Mouse (Mus musculus) CD4-positive, CD25-positive, alpha-beta regulatory T cell, adult 9 weeks (primary cell): ENCODE results near the gene Olfr1346. TPM values are rescaled to one million over a fixed set of nuclear protein-coding genes. Genes with fewer than 3 reads are reported as not detected.

Source experiments
- polyA plus RNA-seq: library from polyadenylated mRNA; unstranded; fragments of 100-300 nt; shearing (Covaris generic); gene quantifications from one replicate; pipeline ENCODE4 v1.2.1, GENCODE M21; 2017

Gene Olfr1346
- polyA plus RNA-seq: not detected

GRCm38 (mm10) chr7:6466951-6467350, at the start of gene Olfr1346:
Gene Olfr1346, plus strand, starts transcription at chr7:6467101.

GRCm38 (mm10) chr7:6438388-6438787, 28.5 kb upstream of the Olfr1346 start, which contains the start of gene Olfr1344:
Gene Olfr1344, plus strand, starts transcription at chr7:6438688.

GRCm38 (mm10) chr7:6455868-6456267, 11.0 kb upstream of the Olfr1346 start, which contains the start of gene Olfr1336:
Gene Olfr1336, plus strand, starts transcription at chr7:6456168.

GRCm38 (mm10) chr7:6486841-6487240, 19.9 kb downstream of the Olfr1346 start, which contains the start of gene Olfr5:
Gene Olfr5, minus strand, starts transcription at chr7:6486941.

GRCm38 (mm10) chr7:6499655-6500054, 32.8 kb downstream of the Olfr1346 start, which contains the start of gene Olfr1347:
Gene Olfr1347, minus strand, starts transcription at chr7:6499755.

GRCm38 (mm10) chr7:6508648-6509047, 41.7 kb downstream of the Olfr1346 start, which contains the start of gene Olfr1348:
Gene Olfr1348, minus strand, starts transcription at chr7:6508748.

GRCm38 (mm10) chr7:6522850-6523249, 55.9 kb downstream of the Olfr1346 start, which contains the start of gene Olfr1349:
Gene Olfr1349, minus strand, starts transcription at chr7:6522950.

Other genes with a start within 250 kb of the Olfr1346 start
- gene Zscan5b, start 244.8 kb upstream of the Olfr1346 start, polyA plus RNA-seq: not detected
- not detected for gene Epp13, start 214.4 kb upstream of the Olfr1346 start, polyA plus RNA-seq
- gene Zfp667, start 180.5 kb upstream of the Olfr1346 start, polyA plus RNA-seq: 8.0 TPM
- 1.3 TPM for gene Zfp583, start 135.8 kb upstream of the Olfr1346 start, polyA plus RNA-seq
- gene Gm3854, start 123.3 kb upstream of the Olfr1346 start, polyA plus RNA-seq: 0.65 TPM
- 4.6 TPM for gene Zfp78, start 103.8 kb upstream of the Olfr1346 start, polyA plus RNA-seq
- 15.2 TPM for gene Zfp28, start 83.8 kb upstream of the Olfr1346 start, polyA plus RNA-seq
- gene Smim17, start 68.4 kb upstream of the Olfr1346 start, polyA plus RNA-seq: 0.43 TPM
- gene Gm20715, start 56.8 kb upstream of the Olfr1346 start, polyA plus RNA-seq: not detected
- not detected for gene Olfr1344, start 28.4 kb upstream of the Olfr1346 start, polyA plus RNA-seq
- 0.05 TPM for gene Olfr1336, start 10.9 kb upstream of the Olfr1346 start, polyA plus RNA-seq
- not detected for gene Olfr5, start 19.8 kb downstream of the Olfr1346 start, polyA plus RNA-seq
- not detected for gene Olfr1347, start 32.7 kb downstream of the Olfr1346 start, polyA plus RNA-seq
- not detected for gene Olfr1348, start 41.6 kb downstream of the Olfr1346 start, polyA plus RNA-seq
- gene Olfr1349, start 55.8 kb downstream of the Olfr1346 start, polyA plus RNA-seq: not detected
- gene Olfr1350, start 97.7 kb downstream of the Olfr1346 start, polyA plus RNA-seq: not detected
- not detected for gene Zim1, start 229.3 kb downstream of the Olfr1346 start, polyA plus RNA-seq